Mouse (Mus musculus): ENCODE measurements around the gene Fgfr3. TPM values are rescaled to one million over a fixed set of nuclear protein-coding genes. Genes with fewer than 3 reads are reported as not detected.

Fgfr3 gene
- polyA plus RNA-seq, 1 experiment from 2014 or later: 43.6 TPM

GRCm38 (mm10) chr5:33698669-33699068 lies 22.8 kb upstream of the Fgfr3 start:
- no peaks in the 10 kb centered on the region for H3K36me3 ChIP-seq
- no peak overlapping the region for H3K9ac ChIP-seq (replicated peaks)
- H3K27me3 ChIP-seq (replicated peaks): peaks cover 18% of the 10 kb centered on the region
- H3K4me1 ChIP-seq: peaks cover 56% of the 10 kb centered on the region
- peak overlapping the region; percentile 56; the same call in 1 of the 2 replicates for H3K27ac ChIP-seq (replicated peaks)
- ATAC-seq (ENCODE audit: low FRiP score): no peak
- no peak overlapping the region for H3K4me2 ChIP-seq
- no peaks in the 10 kb centered on the region for H3K9me3 ChIP-seq (replicated peaks)
- 83% methylated on average over 5 of the region's 5 CpGs for WGBS
- no peak overlapping the region for H3K4me3 ChIP-seq (replicated peaks)

- Histone ChIP-seq H3K4me2 (no peak overlapping the region), H3K36me3 (no peaks in the 10 kb centered on the region), H3K9me3 (replicated peaks) (no peaks in the 10 kb centered on the region), H3K27me3 (replicated peaks) (peaks cover 9% of the 10 kb centered on the region), H3K27ac (replicated peaks) (no peak overlapping the region), H3K4me3 (replicated peaks) (no peak overlapping the region), H3K9ac (replicated peaks) (no peak overlapping the region), H3K4me1 (peaks cover 55% of the 10 kb centered on the region)
- no peak for ATAC-seq (ENCODE audit: low FRiP score)
- WGBS: 62% methylated on average over 13 of the region's 13 CpGs
Measured at GRCm38 (mm10) chr5:33700010-33700409, 21.5 kb upstream of the Fgfr3 start.

- Histone ChIP-seq H3K27ac (replicated peaks) (0 out of 2 replicates have a peak overlapping the region, but pooled peaks have one; percentile 5), H3K4me1 (peaks cover 46% of the 10 kb centered on the region), H3K4me3 (replicated peaks) (no peak overlapping the region), H3K36me3 (no peaks in the 10 kb centered on the region), H3K9me3 (replicated peaks) (no peaks in the 10 kb centered on the region), H3K9ac (replicated peaks) (no peak overlapping the region), H3K4me2 (no peak overlapping the region), H3K27me3 (replicated peaks) (no peaks in the 10 kb centered on the region; the same call in 1 of the 2 replicates)
- WGBS: 84% methylated on average over 11 of the region's 11 CpGs
- ATAC-seq (ENCODE audit: low FRiP score): no peak
Measured at GRCm38 (mm10) chr5:33701832-33702231, 19.6 kb upstream of the Fgfr3 start.

GRCm38 (mm10) chr5:33703999-33704398 lies 17.5 kb upstream of the Fgfr3 start:
- WGBS: 17% methylated on average over 8 of the region's 8 CpGs
- H3K27me3 ChIP-seq (replicated peaks): no peaks in the 10 kb centered on the region; the same call in 1 of the 2 replicates
- peak; percentile 36; the same call in 1 of the 2 replicates for ATAC-seq (ENCODE audit: low FRiP score)
- H3K4me1 ChIP-seq: peaks cover 31% of the 10 kb centered on the region
- H3K27ac ChIP-seq (replicated peaks): peak overlapping the region; percentile 74
- H3K9me3 ChIP-seq (replicated peaks): no peaks in the 10 kb centered on the region
- no peak overlapping the region for H3K4me2 ChIP-seq
- H3K36me3 ChIP-seq: no peaks in the 10 kb centered on the region
- no peak overlapping the region for H3K4me3 ChIP-seq (replicated peaks)
- H3K9ac ChIP-seq (replicated peaks): no peak overlapping the region

GRCm38 (mm10) chr5:33704945-33705611 lies 16.4 kb upstream of the Fgfr3 start:
- Histone ChIP-seq H3K4me3 (replicated peaks) (no peak overlapping the region), H3K9ac (replicated peaks) (no peak overlapping the region), H3K36me3 (no peaks in the 10 kb centered on the region), H3K27me3 (replicated peaks) (no peaks in the 10 kb centered on the region; the same call in 1 of the 2 replicates), H3K9me3 (replicated peaks) (no peaks in the 10 kb centered on the region), H3K4me1 (peaks cover 26% of the 10 kb centered on the region), H3K27ac (replicated peaks) (peak overlapping the region; percentile 74), H3K4me2 (no peak overlapping the region)
- WGBS: 3% methylated on average over 11 of the region's 11 CpGs
- ATAC-seq (ENCODE audit: low FRiP score): peak; percentile 82

GRCm38 (mm10) chr5:33705612-33706349 lies 15.7 kb upstream of the Fgfr3 start:
- Histone ChIP-seq H3K36me3 (no peaks in the 10 kb centered on the region), H3K4me1 (peaks cover 21% of the 10 kb centered on the region), H3K9ac (replicated peaks) (no peak overlapping the region), H3K27ac (replicated peaks) (peak overlapping the region; percentile 73), H3K4me3 (replicated peaks) (no peak overlapping the region), H3K9me3 (replicated peaks) (no peaks in the 10 kb centered on the region), H3K27me3 (replicated peaks) (no peaks in the 10 kb centered on the region; the same call in 1 of the 2 replicates), H3K4me2 (no peak overlapping the region)
- WGBS: 22% methylated on average over 9 of the region's 9 CpGs
- ATAC-seq (ENCODE audit: low FRiP score): 0 out of 2 replicates have a peak, but pooled peaks have one; percentile 8

GRCm38 (mm10) chr5:33706350-33706629 lies 15.2 kb upstream of the Fgfr3 start:
- ATAC-seq (ENCODE audit: low FRiP score): no peak

GRCm38 (mm10) chr5:33707163-33707562 lies 14.3 kb upstream of the Fgfr3 start:
- H3K27ac ChIP-seq (replicated peaks): no peak overlapping the region
- H3K27me3 ChIP-seq (replicated peaks): no peaks in the 10 kb centered on the region
- peaks cover 21% of the 10 kb centered on the region for H3K4me1 ChIP-seq
- no peak for ATAC-seq (ENCODE audit: low FRiP score)
- H3K36me3 ChIP-seq: no peaks in the 10 kb centered on the region
- no peak overlapping the region for H3K4me2 ChIP-seq
- 69% methylated on average over 4 of the region's 4 CpGs for WGBS
- H3K4me3 ChIP-seq (replicated peaks): no peak overlapping the region
- H3K9ac ChIP-seq (replicated peaks): no peak overlapping the region
- no peaks in the 10 kb centered on the region for H3K9me3 ChIP-seq (replicated peaks)

More at GRCm38 (mm10) chr5:33706350-33706629, 15.2 kb upstream of the Fgfr3 start:
- Histone ChIP-seq H3K4me2 (no peak overlapping the region), H3K9me3 (replicated peaks) (no peaks in the 10 kb centered on the region), H3K4me1 (peaks cover 21% of the 10 kb centered on the region), H3K36me3 (no peaks in the 10 kb centered on the region), H3K27me3 (replicated peaks) (no peaks in the 10 kb centered on the region; the same call in 1 of the 2 replicates), H3K9ac (replicated peaks) (no peak overlapping the region), H3K27ac (replicated peaks) (peak overlapping the region; percentile 73), H3K4me3 (replicated peaks) (no peak overlapping the region)
- WGBS: 95% methylated on average over 1 of the region's 1 CpGs

- no peaks in the 10 kb centered on the region for H3K9me3 ChIP-seq (replicated peaks)
- no peak for ATAC-seq (ENCODE audit: low FRiP score)
- 64% methylated on average over 2 of the region's 2 CpGs for WGBS
- no peak overlapping the region for H3K27ac ChIP-seq (replicated peaks)
- no peak overlapping the region for H3K4me3 ChIP-seq (replicated peaks)
- no peaks in the 10 kb centered on the region for H3K36me3 ChIP-seq
- no peak overlapping the region for H3K4me2 ChIP-seq
- no peaks in the 10 kb centered on the region for H3K27me3 ChIP-seq (replicated peaks)
- H3K4me1 ChIP-seq: peaks cover 18% of the 10 kb centered on the region
- H3K9ac ChIP-seq (replicated peaks): no peak overlapping the region
Measured at GRCm38 (mm10) chr5:33709037-33709436, 12.4 kb upstream of the Fgfr3 start.

GRCm38 (mm10) chr5:33712550-33712949 lies 8.9 kb upstream of the Fgfr3 start:
- peaks cover 4% of the 10 kb centered on the region; the same call in 1 of the 2 replicates for H3K27me3 ChIP-seq (replicated peaks)
- no peak overlapping the region for H3K27ac ChIP-seq (replicated peaks)
- no peak overlapping the region for H3K9ac ChIP-seq (replicated peaks)
- H3K9me3 ChIP-seq (replicated peaks): no peaks in the 10 kb centered on the region
- no peak overlapping the region for H3K4me3 ChIP-seq (replicated peaks)
- ATAC-seq (ENCODE audit: low FRiP score): no peak
- no peaks in the 10 kb centered on the region for H3K36me3 ChIP-seq
- peaks cover under 1% of the 10 kb centered on the region; the same call in 1 of the 2 replicates for H3K4me1 ChIP-seq
- WGBS: 97% methylated on average over 2 of the region's 2 CpGs
- H3K4me2 ChIP-seq: no peak overlapping the region

- no peaks in the 10 kb centered on the region; the same call in 1 of the 2 replicates for H3K4me1 ChIP-seq
- ATAC-seq (ENCODE audit: low FRiP score): no peak
- WGBS: 36% methylated on average over 2 of the region's 2 CpGs
Measured at GRCm38 (mm10) chr5:33715182-33715581, 6.3 kb upstream of the Fgfr3 start.

GRCm38 (mm10) chr5:33716467-33716866 lies 5.0 kb upstream of the Fgfr3 start:
- no peak overlapping the region for H3K9ac ChIP-seq (replicated peaks)
- H3K4me1 ChIP-seq: peaks cover 7% of the 10 kb centered on the region
- no peaks in the 10 kb centered on the region for H3K36me3 ChIP-seq
- H3K27me3 ChIP-seq (replicated peaks): peaks cover 10% of the 10 kb centered on the region; the same call in 1 of the 2 replicates
- no peak overlapping the region for H3K4me3 ChIP-seq (replicated peaks)
- no peak overlapping the region for H3K4me2 ChIP-seq
- 82% methylated on average over 6 of the region's 6 CpGs for WGBS
- H3K9me3 ChIP-seq (replicated peaks): no peaks in the 10 kb centered on the region
- no peak overlapping the region for H3K27ac ChIP-seq (replicated peaks)
- ATAC-seq (ENCODE audit: low FRiP score): no peak

More at GRCm38 (mm10) chr5:33715182-33715581, 6.3 kb upstream of the Fgfr3 start:
- no peak overlapping the region for H3K27ac ChIP-seq (replicated peaks)
- H3K36me3 ChIP-seq: no peaks in the 10 kb centered on the region
- H3K9me3 ChIP-seq (replicated peaks): no peaks in the 10 kb centered on the region
- H3K4me3 ChIP-seq (replicated peaks): no peak overlapping the region
- H3K9ac ChIP-seq (replicated peaks): no peak overlapping the region
- H3K4me2 ChIP-seq: no peak overlapping the region
- H3K27me3 ChIP-seq (replicated peaks): peaks cover 4% of the 10 kb centered on the region; the same call in 1 of the 2 replicates

All from neural tube, embryonic 15.5 days (tissue).